Mouse (Mus musculus) embryonic facial prominence, embryonic 15.5 days (tissue): ENCODE data around the gene Mef2d. TPM values are rescaled to one million over a fixed set of nuclear protein-coding genes. Genes with fewer than 3 reads are reported as not detected.

Experiments used
- ATAC-seq: fragments of 200-750 bp; cut with Nextera tagmentation; 2 replicates; pipeline ENCODE4 v1.8.0; 2017; ENCODE audit warnings: low read depth, moderate TSS enrichment; ENCODE audit not compliant: insufficient number of reproducible peaks, low FRiP score, low TSS enrichment
- H3K27ac ChIP-seq: fragments of 300-500 bp; sonication (generic); replicated peaks from 2 replicates; pipeline ENCODE4 v1.5.1; 2015; ENCODE audit warnings: mild to moderate bottlenecking, inconsistent platforms
- H3K27me3 ChIP-seq: fragments of 300-500 bp; sonication (generic); 2 replicates; pipeline ENCODE4 v1.6.1; 2015; ENCODE audit warnings: inconsistent platforms
- H3K36me3 ChIP-seq: fragments of 300-500 bp; sonication (generic); 2 replicates; pipeline ENCODE4 v1.6.1; 2015; ENCODE audit warnings: mild to moderate bottlenecking, inconsistent platforms
- H3K4me1 ChIP-seq: fragments of 300-500 bp; sonication (generic); 2 replicates; pipeline ENCODE4 v1.6.1; 2015; ENCODE audit warnings: inconsistent platforms
- H3K4me2 ChIP-seq: fragments of 300-500 bp; sonication (generic); replicated peaks from 2 replicates; pipeline ENCODE4 v1.6.1; 2015; ENCODE audit warnings: mild to moderate bottlenecking, inconsistent platforms
- H3K4me3 ChIP-seq: fragments of 300-500 bp; sonication (generic); replicated peaks from 2 replicates; pipeline ENCODE4 v1.5.1; 2015; ENCODE audit warnings: mild to moderate bottlenecking, inconsistent platforms
- H3K9ac ChIP-seq: fragments of 300-500 bp; sonication (generic); 2 replicates; pipeline ENCODE4 v1.6.1; 2015; ENCODE audit warnings: inconsistent platforms
- H3K9me3 ChIP-seq: fragments of 300-500 bp; sonication (generic); replicated peaks from 2 replicates; pipeline ENCODE4 v1.6.1; 2016; ENCODE audit warnings: inconsistent platforms
- WGBS: fragments of 180-500 bp; shearing (Covaris S2); methylation state at CpG from one replicate; pipeline ENCODE4 v1.1.7; 2015; 5-methylcytosine and 5-hydroxymethylcytosine counted together
- polyA plus RNA-seq: library from polyadenylated mRNA; unstranded; fragments of >200 nt; fragmentation: Nextera tagmentation; extraction: Ambion mirVana; gene quantifications from 2 replicates; pipeline ENCODE4 v1.2.1, GENCODE M21; 2015

Gene Mef2d
- polyA plus RNA-seq, 1 experiment from 2014 or later: 31.1 TPM

DNA sequence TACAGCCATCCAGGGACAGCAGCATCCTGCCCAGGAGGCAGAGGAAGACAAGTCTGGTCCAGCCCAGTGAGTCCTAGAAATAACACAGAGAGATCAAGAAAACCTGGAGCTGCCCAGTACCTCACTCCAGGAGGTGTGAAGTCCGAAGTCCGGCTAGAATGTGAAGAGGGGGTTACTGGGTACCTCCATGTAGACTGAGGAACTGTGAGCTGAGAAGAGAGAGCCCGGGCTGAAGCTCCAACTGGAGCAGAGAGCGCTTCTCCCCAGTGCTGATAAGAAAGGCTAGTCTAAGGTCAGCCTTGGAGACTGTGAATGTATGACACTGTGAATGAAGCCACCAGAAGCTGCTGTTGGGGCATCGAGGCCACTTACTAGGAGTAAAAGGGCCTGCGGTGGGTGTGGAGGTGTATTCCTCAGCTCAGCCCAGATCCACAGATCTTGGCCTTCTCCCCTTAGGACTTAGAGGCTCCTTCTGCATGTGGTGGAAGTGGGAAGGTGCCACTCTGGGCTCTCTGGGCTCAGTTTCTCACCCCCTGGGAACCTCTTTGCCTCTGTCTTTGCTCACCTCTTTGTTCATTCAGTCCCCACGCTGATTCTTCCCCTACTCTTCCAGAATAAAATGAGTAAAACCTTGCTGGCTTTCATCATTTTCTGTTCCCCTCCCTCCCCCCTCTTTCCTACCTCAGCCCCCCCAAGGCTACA, 62.0 kb downstream of the Mef2d start:
- no peak overlapping the region for H3K4me3 ChIP-seq
- peaks cover 10% of the 10 kb centered on the region for H3K4me1 ChIP-seq
- H3K9ac ChIP-seq: no peak overlapping the region
- 7% methylated on average over 7 of the region's 7 CpGs for WGBS
- peaks cover 98% of the 10 kb centered on the region for H3K27me3 ChIP-seq
- ATAC-seq: no peak
- H3K4me2 ChIP-seq: no peak overlapping the region
- no peaks in the 10 kb centered on the region for H3K9me3 ChIP-seq
- H3K36me3 ChIP-seq: no peaks in the 10 kb centered on the region
- H3K27ac ChIP-seq: no peak overlapping the region

DNA sequence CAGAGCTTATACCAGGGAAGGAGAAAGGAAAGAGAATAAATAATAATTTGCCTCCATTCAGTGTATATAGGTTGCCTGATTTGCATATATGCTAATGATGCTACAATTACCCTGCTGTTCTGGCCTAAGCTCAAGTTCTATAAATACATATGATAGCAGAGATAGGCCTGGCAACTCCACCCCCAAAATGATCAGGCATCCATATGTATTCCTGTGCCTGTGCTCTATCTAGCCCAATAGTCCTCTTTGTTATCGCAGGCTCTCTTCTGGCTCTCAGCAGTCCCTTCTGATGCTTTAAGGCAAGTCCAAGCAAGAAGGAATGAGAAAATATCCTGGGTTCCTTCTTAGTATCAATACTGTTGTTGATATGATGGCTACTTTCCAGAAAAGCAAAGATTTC, 62.6 kb downstream of the Mef2d start:
- no peaks in the 10 kb centered on the region for H3K9me3 ChIP-seq
- no peak for ATAC-seq
- WGBS: 31% methylated on average over 1 of the region's 1 CpGs
- peaks cover 10% of the 10 kb centered on the region for H3K4me1 ChIP-seq
- peaks cover 98% of the 10 kb centered on the region for H3K27me3 ChIP-seq
- H3K4me3 ChIP-seq: no peak overlapping the region
- no peak overlapping the region for H3K9ac ChIP-seq
- H3K36me3 ChIP-seq: no peaks in the 10 kb centered on the region
- H3K4me2 ChIP-seq: no peak overlapping the region
- H3K27ac ChIP-seq: no peak overlapping the region

DNA sequence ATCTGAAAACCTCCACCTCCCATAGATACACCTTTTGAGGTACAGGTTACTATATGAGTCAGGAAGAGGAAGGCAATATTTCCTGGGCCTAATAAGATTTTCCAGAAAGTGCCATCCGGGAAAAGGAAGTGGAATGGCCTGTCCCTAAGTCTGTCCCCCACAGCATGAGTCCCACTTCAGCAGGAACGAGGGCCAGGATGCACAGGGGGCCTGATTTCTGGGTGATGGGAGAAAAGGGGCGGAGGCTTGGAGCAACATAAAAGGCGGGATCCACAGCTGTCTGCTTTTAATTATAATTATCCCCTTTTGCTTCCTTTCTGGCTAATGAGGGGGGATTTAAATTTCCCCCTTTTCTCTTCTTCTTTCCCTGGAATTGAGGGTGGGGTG, 63.0 kb downstream of the Mef2d start:
- 5% methylated on average over 4 of the region's 4 CpGs for WGBS
- H3K9ac ChIP-seq: no peak overlapping the region
- H3K36me3 ChIP-seq: no peaks in the 10 kb centered on the region
- H3K27me3 ChIP-seq: peaks cover 99% of the 10 kb centered on the region
- no peak overlapping the region for H3K4me3 ChIP-seq
- peaks cover 10% of the 10 kb centered on the region for H3K4me1 ChIP-seq
- ATAC-seq: no peak
- H3K4me2 ChIP-seq: no peak overlapping the region
- H3K27ac ChIP-seq: no peak overlapping the region
- no peaks in the 10 kb centered on the region for H3K9me3 ChIP-seq

DNA sequence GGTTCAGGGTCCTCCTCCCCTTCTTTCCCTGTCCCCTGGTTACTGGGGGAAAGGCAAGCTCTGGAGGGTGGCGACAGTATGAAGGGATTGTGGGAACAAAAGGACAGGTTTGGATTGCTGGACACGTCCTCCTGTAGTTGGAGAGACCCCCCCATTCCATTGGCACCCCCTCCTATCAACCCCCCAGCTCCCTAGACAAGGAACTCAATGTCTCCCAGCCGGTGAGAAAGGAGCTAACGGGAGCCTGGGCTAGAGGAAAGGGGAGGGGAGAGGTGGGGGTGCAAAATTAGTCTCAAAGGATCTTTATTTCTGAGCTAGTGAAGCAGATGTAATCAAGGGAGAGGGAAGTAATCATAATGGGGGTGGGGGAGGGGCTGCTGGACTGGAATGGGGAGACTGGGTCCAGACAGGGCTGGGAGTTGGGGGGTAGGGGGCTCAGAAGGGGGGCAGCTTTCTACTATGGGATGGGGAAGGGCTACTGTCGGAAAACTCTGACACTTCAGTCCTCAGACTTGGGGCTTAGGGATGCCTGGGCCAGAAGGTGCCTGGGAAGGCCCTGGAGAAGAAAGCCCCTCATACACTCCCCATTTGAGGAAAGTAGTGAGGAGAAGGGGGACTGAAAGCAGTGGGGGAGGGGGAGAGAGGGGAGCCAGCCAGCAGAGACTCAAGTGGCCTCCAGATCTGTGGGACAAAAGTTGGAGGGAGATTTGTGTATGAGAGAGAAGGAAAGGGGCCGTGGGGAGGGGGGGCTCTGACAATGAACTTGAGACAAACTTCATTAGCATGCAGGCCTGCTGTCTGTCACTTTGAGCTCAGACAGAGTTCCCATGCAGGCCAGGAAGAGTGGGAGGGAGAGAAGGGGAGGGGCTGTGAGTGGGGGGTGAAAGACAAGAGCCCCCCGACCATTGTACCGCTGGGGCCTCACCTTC, 63.7 kb downstream of the Mef2d start:
- H3K36me3 ChIP-seq: no peaks in the 10 kb centered on the region
- H3K9ac ChIP-seq: no peak overlapping the region
- WGBS: 4% methylated on average over 8 of the region's 8 CpGs
- no peaks in the 10 kb centered on the region for H3K9me3 ChIP-seq
- H3K4me3 ChIP-seq: no peak overlapping the region
- no peak overlapping the region for H3K4me2 ChIP-seq
- peaks cover 3% of the 10 kb centered on the region for H3K4me1 ChIP-seq
- ATAC-seq: no peak; the same call in 1 of the 2 replicates
- no peak overlapping the region for H3K27ac ChIP-seq
- H3K27me3 ChIP-seq: peaks cover 99% of the 10 kb centered on the region

DNA sequence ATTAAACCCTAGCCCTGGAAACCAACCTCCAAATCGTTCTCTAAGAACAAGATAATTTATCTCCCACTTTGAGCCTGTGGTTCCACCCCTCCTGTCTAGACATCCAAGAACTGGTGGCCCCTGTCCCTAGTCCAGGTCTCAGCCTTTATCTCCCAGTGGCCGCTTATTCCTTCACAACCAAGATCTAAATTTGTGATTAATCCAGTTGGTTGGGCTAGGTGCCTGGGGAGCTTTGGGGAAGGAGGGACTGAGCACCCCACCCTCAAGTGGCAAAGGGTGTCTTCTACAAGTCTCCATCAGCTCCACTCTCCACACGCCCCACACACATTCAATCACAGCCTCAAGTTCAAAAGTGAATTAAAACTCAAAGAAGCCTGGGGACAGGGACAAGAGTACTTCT, 64.3 kb downstream of the Mef2d start:
- WGBS: 8% methylated on average over 3 of the region's 3 CpGs
- H3K27ac ChIP-seq: no peak overlapping the region
- no peak overlapping the region for H3K9ac ChIP-seq
- no peak overlapping the region for H3K4me2 ChIP-seq
- H3K36me3 ChIP-seq: no peaks in the 10 kb centered on the region
- no peaks in the 10 kb centered on the region for H3K4me1 ChIP-seq
- H3K27me3 ChIP-seq: peaks cover 99% of the 10 kb centered on the region
- H3K4me3 ChIP-seq: no peak overlapping the region
- ATAC-seq: no peak
- H3K9me3 ChIP-seq: no peaks in the 10 kb centered on the region

DNA sequence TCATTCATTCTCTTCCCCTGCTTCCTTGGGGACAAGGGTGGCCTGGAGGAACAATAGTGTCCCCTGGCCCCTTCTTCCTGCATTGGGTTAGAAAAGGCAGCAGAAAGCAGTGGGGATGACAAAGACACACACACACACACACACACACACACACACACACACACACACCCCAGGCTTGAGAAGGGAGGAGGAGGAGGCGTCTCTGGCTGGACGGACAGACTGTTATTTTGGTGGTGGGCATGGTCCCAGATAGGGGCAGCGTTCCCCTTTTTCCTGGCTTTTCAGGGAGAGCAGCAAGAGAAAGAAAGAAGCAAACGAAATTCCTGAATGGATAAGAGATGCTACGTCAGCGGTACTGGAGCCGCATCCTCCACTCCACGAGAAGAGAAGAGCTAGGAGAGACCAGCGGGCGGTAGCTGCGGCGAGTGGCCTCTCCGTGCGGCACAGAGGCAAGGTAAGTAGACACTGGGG, 64.8 kb downstream of the Mef2d start:
- WGBS: 3% methylated on average over 14 of the region's 14 CpGs
- Histone ChIP-seq H3K9me3 (no peaks in the 10 kb centered on the region), H3K4me2 (no peak overlapping the region), H3K27me3 (peaks cover 99% of the 10 kb centered on the region), H3K4me1 (no peaks in the 10 kb centered on the region), H3K27ac (no peak overlapping the region), H3K9ac (no peak overlapping the region), H3K36me3 (no peaks in the 10 kb centered on the region), H3K4me3 (no peak overlapping the region)
- ATAC-seq: no peak

DNA sequence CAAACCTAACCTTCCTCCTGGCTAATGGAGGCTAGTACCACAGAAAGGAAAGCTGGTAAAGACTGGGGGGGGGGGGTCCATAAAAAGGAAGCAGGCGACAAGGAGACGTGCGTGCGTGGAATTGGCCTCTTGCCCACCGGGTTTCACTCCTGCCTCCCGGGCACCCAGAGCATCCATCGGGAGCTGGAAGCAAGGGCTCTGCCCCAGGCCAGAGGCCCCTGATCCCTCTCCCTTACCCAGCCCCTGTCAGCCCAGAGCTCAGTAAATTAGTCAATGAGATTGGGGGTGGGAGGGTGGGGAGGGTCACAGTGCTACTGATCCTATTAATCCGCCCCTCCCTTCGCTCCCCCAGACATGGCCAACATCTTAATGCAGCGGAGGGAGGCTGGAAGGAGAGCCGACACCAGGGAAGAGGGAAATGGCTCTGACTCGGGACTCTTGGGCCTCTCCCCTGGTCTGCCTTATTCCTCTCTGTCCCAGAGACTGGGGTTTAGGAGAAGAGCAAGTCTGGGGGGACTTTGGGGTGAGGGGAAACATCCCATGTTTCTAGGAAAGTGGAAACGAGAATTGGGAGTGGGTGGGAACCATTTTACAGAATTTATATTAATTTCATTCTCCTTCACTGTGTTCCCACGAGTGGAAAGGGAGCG, 65.4 kb downstream of the Mef2d start:
- H3K4me2 ChIP-seq: no peak overlapping the region
- no peaks in the 10 kb centered on the region for H3K4me1 ChIP-seq
- no peak overlapping the region for H3K9ac ChIP-seq
- H3K9me3 ChIP-seq: no peaks in the 10 kb centered on the region
- no peaks in the 10 kb centered on the region for H3K36me3 ChIP-seq
- H3K4me3 ChIP-seq: no peak overlapping the region
- ATAC-seq: no peak
- peaks cover 99% of the 10 kb centered on the region for H3K27me3 ChIP-seq
- 2% methylated on average over 15 of the region's 15 CpGs for WGBS
- H3K27ac ChIP-seq: no peak overlapping the region

DNA sequence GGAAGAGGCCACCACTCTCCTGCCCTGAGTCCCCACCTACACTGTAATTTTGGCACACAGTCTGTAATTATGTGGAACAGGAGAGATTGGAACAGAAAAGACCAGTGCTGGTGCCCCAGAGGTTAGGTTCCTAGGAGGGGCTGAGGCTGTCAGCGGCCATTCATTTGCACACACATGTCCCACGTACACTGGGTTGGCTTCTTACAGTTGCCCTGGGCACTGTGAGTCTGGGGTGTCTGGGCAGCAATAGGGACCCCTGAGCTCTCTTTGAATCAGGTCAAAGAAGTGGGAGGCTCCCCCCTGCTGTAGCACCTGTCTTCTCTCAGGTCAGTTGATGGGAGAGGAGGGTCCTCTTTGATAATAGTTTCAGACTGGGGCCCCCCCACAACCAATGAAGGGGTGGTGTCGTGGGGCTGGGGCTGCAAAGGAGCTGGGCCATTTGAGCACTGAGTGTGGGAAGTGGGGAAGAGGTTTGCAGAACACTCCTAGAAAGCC, 66.1 kb downstream of the Mef2d start:
- no peak overlapping the region for H3K27ac ChIP-seq
- H3K4me3 ChIP-seq: no peak overlapping the region
- WGBS: 9% methylated on average over 3 of the region's 3 CpGs
- H3K4me1 ChIP-seq: no peaks in the 10 kb centered on the region
- H3K9me3 ChIP-seq: no peaks in the 10 kb centered on the region
- H3K9ac ChIP-seq: no peak overlapping the region
- peaks cover 98% of the 10 kb centered on the region for H3K27me3 ChIP-seq
- no peaks in the 10 kb centered on the region for H3K36me3 ChIP-seq
- H3K4me2 ChIP-seq: no peak overlapping the region
- no peak for ATAC-seq

DNA sequence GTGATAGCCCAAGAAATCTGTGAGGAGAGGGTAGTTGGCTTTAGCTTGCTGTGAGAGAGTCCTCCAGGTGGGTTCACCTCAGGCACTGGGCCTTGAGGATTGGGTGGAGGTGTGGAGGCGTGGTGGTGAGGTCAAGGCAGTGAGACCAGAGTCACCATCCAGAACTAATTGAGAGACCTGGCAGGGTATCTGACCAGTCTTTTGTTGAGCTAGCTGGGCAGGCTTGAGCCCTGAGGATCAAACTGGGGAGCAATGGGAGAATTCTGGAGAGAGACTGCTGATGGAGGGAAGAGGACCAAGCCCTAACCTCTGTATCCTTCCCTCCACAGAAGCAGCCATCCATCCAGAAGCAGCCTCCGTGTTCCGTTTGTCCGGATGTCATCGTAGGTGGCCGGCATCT, 67.1 kb downstream of the Mef2d start:
- Histone ChIP-seq H3K27ac (no peak overlapping the region), H3K27me3 (peaks cover 98% of the 10 kb centered on the region), H3K4me1 (peaks cover 1% of the 10 kb centered on the region), H3K4me2 (no peak overlapping the region), H3K4me3 (no peak overlapping the region), H3K36me3 (no peaks in the 10 kb centered on the region), H3K9ac (no peak overlapping the region), H3K9me3 (no peaks in the 10 kb centered on the region)
- WGBS: 1% methylated on average over 6 of the region's 6 CpGs
- no peak for ATAC-seq

DNA sequence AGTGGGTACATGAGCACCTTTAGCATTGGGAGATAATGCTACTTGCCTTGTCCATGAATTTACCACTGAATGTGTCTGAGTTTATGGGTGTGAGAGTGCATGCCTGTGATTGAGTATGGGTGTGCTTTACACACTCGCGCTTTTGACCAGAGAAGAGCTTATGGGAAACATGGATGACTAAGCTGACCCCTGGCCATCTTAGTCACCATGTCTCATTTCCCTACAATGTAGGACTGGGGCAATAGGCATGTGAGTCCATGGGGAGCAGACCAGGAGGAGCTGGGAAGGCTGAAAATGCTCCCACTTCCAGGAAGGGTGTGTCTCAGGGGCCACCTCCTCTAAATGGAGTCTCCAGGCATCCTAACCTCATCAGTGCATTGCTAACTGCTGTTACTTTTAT, 67.9 kb downstream of the Mef2d start:
- Histone ChIP-seq H3K4me3 (no peak overlapping the region), H3K9me3 (no peaks in the 10 kb centered on the region), H3K4me1 (peaks cover 9% of the 10 kb centered on the region), H3K4me2 (no peak overlapping the region), H3K27me3 (peaks cover 98% of the 10 kb centered on the region), H3K27ac (no peak overlapping the region), H3K9ac (no peak overlapping the region), H3K36me3 (no peaks in the 10 kb centered on the region)
- WGBS: 12% methylated on average over 2 of the region's 2 CpGs
- ATAC-seq: no peak

DNA sequence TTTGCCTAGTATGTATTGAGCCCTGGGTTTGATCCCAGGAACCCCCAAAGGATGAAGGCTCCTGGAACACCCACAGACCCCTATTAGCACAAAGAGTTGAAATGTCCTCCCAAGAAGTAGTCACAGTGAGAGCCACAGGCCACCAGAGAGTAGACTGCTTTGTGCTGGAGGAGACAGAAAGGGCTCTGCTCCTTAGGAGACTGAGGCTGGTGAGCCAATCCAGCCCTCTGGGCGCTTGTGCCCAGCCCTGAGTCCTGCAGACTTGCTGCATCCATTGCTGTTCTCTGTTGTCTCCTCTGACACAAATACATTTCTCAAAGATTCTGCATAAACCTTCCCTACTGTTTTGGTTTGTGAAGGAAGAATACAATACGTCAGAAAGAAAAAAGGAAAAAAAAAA, 68.7 kb downstream of the Mef2d start:
- ATAC-seq: no peak
- Histone ChIP-seq H3K36me3 (no peaks in the 10 kb centered on the region), H3K9me3 (no peaks in the 10 kb centered on the region), H3K4me1 (peaks cover 17% of the 10 kb centered on the region), H3K27ac (no peak overlapping the region), H3K4me3 (no peak overlapping the region), H3K9ac (no peak overlapping the region), H3K27me3 (peaks cover 98% of the 10 kb centered on the region), H3K4me2 (no peak overlapping the region)
- 3% methylated on average over 2 of the region's 2 CpGs for WGBS
